Mouse (Mus musculus) kidney, embryonic 16.5 days (tissue): ENCODE data around the gene Axin2. TPM values are rescaled to one million over a fixed set of nuclear protein-coding genes. Genes with fewer than 3 reads are reported as not detected.
A peak's percentile ranks its signal among the peaks of the same experiment; 100 is the strongest.

ENCODE experiments used
- ATAC-seq: fragments of 200-750 bp; cut with Nextera tagmentation; 2 replicates; pipeline ENCODE4 v1.8.0; 2017; ENCODE audit warnings: moderate TSS enrichment; ENCODE audit not compliant: low FRiP score, low TSS enrichment
- H3K27ac ChIP-seq: fragments of 300-500 bp; sonication (generic); 2 replicates; pipeline ENCODE4 v1.5.1; 2014; ENCODE audit warnings: low read length
- H3K27me3 ChIP-seq: fragments of 300-500 bp; sonication (generic); 2 replicates; pipeline ENCODE4 v1.6.1; 2014; ENCODE audit warnings: low read length, control low read depth, mixed read lengths; ENCODE audit not compliant: insufficient read depth
- H3K36me3 ChIP-seq: fragments of 300-500 bp; sonication (generic); 2 replicates; pipeline ENCODE4 v1.6.1; 2014; ENCODE audit warnings: low read length, control low read depth, mixed read lengths; ENCODE audit not compliant: insufficient read depth
- H3K4me1 ChIP-seq: fragments of 300-500 bp; sonication (generic); 2 replicates; pipeline ENCODE4 v1.6.1; 2014; ENCODE audit warnings: low read length, control low read depth, mixed read lengths; ENCODE audit not compliant: insufficient read depth
- H3K4me2 ChIP-seq: fragments of 300-500 bp; sonication (generic); replicated peaks from 2 replicates; pipeline ENCODE4 v1.6.1; 2014; ENCODE audit warnings: low read depth, low read length
- H3K4me3 ChIP-seq: fragments of 300-500 bp; sonication (generic); 2 replicates; pipeline ENCODE4 v1.5.1; 2014; ENCODE audit warnings: mild to moderate bottlenecking, low read length
- H3K9ac ChIP-seq: fragments of 300-500 bp; sonication (generic); replicated peaks from 2 replicates; pipeline ENCODE4 v1.6.1; 2014; ENCODE audit warnings: low read length
- H3K9me3 ChIP-seq: fragments of 300-500 bp; sonication (generic); 2 replicates; pipeline ENCODE4 v1.6.1; 2016; ENCODE audit warnings: low read length, control low read depth
- WGBS: fragments of 180-500 bp; shearing (Covaris S2); extraction: QIAGEN DNeasy Blood & Tissue Kit; methylation state at CpG from one replicate; pipeline ENCODE4 v1.1.7; 2014; 5-methylcytosine and 5-hydroxymethylcytosine counted together
- polyA plus RNA-seq: library from polyadenylated mRNA; unstranded; fragments of >200 nt; fragmentation: Nextera tagmentation; extraction: Ambion mirVana; gene quantifications from 2 replicates; pipeline ENCODE4 v1.2.1, GENCODE M21; 2015

Axin2 gene
- polyA plus RNA-seq, 1 experiment from 2014 or later: 4.7 TPM

- Histone ChIP-seq H3K9me3 (peaks cover 6% of the 10 kb centered on the region; the same call in 1 of the 2 replicates), H3K4me2 (peak overlapping the region; percentile 11; the same call in 1 of the 2 replicates), H3K36me3 (no peaks in the 10 kb centered on the region), H3K27ac (peak overlapping the region; percentile 73), H3K9ac (no peak overlapping the region), H3K27me3 (no peaks in the 10 kb centered on the region), H3K4me1 (peaks cover 26% of the 10 kb centered on the region), H3K4me3 (no peak overlapping the region)
- ATAC-seq: no peak
- WGBS: 21% methylated on average over 12 of the region's 12 CpGs
Measured at GRCm38 (mm10) chr11:108917422-108918324, 2.5 kb upstream of the Axin2 start.

GRCm38 (mm10) chr11:108920636-108921505 lies 722 bp downstream of the Axin2 start:
- Histone ChIP-seq H3K4me1 (peaks cover 58% of the 10 kb centered on the region), H3K4me2 (peak overlapping the region; percentile 81), H3K27me3 (no peaks in the 10 kb centered on the region), H3K9me3 (peaks cover 6% of the 10 kb centered on the region; the same call in 1 of the 2 replicates), H3K4me3 (peak overlapping the region; percentile 91), H3K9ac (peak overlapping the region; percentile 96), H3K36me3 (no peaks in the 10 kb centered on the region), H3K27ac (peak overlapping the region; percentile 100)
- peak; percentile 82 for ATAC-seq
- under 1% methylated on average over 94 of the region's 104 CpGs for WGBS

DNA sequence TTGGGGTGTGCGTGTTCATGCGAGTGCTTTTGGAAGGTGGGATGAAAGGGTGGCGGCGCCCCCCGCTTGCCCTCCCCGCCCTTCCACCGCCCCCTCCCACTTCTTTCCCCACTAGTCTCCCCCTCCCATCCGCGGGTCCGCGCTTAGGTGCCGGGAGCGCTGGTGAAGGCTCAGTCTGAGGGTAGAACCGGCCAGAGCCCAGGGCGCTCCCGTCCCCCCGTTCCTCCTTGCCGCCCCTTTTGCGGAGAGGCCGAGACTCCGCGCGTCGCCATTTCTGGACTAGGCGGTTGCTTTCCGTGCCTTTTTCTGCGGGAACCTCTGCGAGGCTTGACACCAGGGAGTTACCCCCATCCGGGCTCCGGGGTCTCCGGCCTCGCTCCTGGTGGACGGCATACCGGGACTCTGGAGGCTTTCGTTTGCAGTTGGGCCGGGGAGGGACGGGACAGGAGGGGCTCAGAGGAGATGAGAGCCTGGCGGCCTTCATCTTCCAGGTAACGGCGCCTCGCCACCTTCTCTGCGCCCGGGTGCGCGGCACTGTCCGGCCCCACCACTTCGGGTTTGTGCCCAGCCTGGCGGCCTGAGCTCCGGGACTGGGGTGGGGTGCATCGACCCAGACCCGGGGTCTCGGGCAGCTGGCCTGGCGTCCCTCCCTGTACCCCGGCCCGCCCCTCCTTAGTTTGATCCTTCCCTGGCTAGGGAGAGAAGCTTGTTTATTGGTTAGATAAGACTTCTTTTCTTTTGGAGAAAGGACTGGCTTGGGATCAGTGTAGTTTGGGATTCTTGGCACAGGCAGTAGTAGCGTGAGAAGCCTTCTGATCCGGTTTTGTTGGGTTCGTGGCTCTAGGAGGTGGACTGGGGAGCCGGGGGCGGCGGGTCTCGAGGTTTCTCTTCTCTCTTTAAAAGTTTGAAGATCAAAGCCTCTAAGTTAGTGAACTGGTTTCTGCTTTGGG lies 1.6 kb downstream of the Axin2 start:
- no peaks in the 10 kb centered on the region for H3K36me3 ChIP-seq
- WGBS: under 1% methylated on average over 60 of the region's 62 CpGs
- H3K4me2 ChIP-seq: peak overlapping the region; percentile 81
- peaks cover 2% of the 10 kb centered on the region; the same call in 1 of the 2 replicates for H3K9me3 ChIP-seq
- peak overlapping the region; percentile 100 for H3K27ac ChIP-seq
- H3K4me3 ChIP-seq: peak overlapping the region; percentile 91
- H3K4me1 ChIP-seq: peaks cover 67% of the 10 kb centered on the region
- ATAC-seq: no peak
- H3K27me3 ChIP-seq: no peaks in the 10 kb centered on the region
- peak overlapping the region; percentile 96 for H3K9ac ChIP-seq

- Histone ChIP-seq H3K9me3 (no peaks in the 10 kb centered on the region), H3K4me2 (peak overlapping the region; percentile 81), H3K27me3 (no peaks in the 10 kb centered on the region), H3K36me3 (no peaks in the 10 kb centered on the region), H3K27ac (0 out of 2 replicates have a peak overlapping the region, but pooled peaks have one; percentile 5), H3K4me3 (peak overlapping the region; percentile 91), H3K9ac (peak overlapping the region; percentile 96), H3K4me1 (peaks cover 67% of the 10 kb centered on the region)
- WGBS: under 1% methylated on average over 29 of the region's 32 CpGs
- ATAC-seq: no peak
Measured at GRCm38 (mm10) chr11:108922511-108923187, 2.5 kb downstream of the Axin2 start.

GRCm38 (mm10) chr11:108923188-108923575 lies 3.0 kb downstream of the Axin2 start:
- Histone ChIP-seq H3K36me3 (no peaks in the 10 kb centered on the region), H3K4me3 (peak overlapping the region; percentile 91), H3K4me1 (peaks cover 63% of the 10 kb centered on the region), H3K9me3 (no peaks in the 10 kb centered on the region), H3K27ac (0 out of 2 replicates have a peak overlapping the region, but pooled peaks have one; percentile 5), H3K27me3 (no peaks in the 10 kb centered on the region), H3K9ac (peak overlapping the region; percentile 96), H3K4me2 (peak overlapping the region; percentile 81)
- no peak for ATAC-seq
- 4% methylated on average over 16 of the region's 17 CpGs for WGBS

DNA sequence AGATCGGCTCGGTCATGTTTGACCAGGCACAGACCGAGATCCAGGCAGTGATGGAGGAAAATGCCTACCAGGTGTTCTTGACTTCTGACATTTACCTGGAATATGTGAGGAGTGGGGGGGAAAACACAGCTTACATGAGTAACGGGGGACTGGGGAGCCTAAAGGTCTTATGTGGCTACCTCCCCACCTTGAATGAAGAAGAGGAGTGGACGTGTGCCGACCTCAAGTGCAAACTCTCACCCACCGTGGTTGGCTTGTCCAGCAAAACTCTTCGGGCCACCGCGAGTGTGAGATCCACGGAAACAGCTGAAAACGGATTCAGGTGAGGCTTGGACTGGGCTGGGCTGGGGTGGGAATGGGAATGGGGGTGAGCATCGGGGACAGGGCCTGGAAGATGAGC lies 3.6 kb downstream of the Axin2 start:
- Histone ChIP-seq H3K9me3 (no peaks in the 10 kb centered on the region), H3K27me3 (no peaks in the 10 kb centered on the region), H3K36me3 (no peaks in the 10 kb centered on the region), H3K27ac (peak overlapping the region; percentile 27; the same call in 1 of the 2 replicates), H3K9ac (peak overlapping the region; percentile 96), H3K4me1 (peaks cover 64% of the 10 kb centered on the region), H3K4me2 (peak overlapping the region; percentile 81), H3K4me3 (peak overlapping the region; percentile 91)
- WGBS: 19% methylated on average over 13 of the region's 13 CpGs
- no peak for ATAC-seq

DNA sequence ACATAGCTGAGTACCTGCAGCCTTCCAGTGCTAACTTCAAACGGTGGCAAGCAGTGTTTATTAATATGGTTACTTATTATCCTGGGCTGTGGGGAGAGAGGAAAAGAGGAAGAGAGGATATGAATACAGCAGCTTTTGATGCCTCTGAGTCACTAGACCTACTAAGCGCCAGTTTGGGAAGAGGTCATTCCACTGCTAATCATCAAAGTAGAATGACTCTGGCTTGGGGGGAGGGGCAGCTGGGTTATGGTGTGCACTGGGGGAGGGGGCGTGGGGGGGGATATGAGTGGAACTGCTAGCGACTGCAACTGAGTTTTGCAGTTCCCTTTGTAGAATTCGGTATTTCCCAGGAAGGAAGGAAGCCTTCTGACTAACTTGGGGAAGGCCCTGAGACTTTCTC lies 4.2 kb downstream of the Axin2 start:
- Histone ChIP-seq H3K9ac (no peak overlapping the region), H3K9me3 (no peaks in the 10 kb centered on the region), H3K4me3 (peak overlapping the region; percentile 91), H3K36me3 (no peaks in the 10 kb centered on the region), H3K27me3 (no peaks in the 10 kb centered on the region), H3K27ac (no peak overlapping the region), H3K4me2 (peak overlapping the region; percentile 81), H3K4me1 (peaks cover 69% of the 10 kb centered on the region)
- ATAC-seq: no peak
- WGBS: 15% methylated on average over 5 of the region's 5 CpGs

GRCm38 (mm10) chr11:108925202-108925601 lies 5.1 kb downstream of the Axin2 start:
- Histone ChIP-seq H3K27ac (no peak overlapping the region), H3K27me3 (no peaks in the 10 kb centered on the region), H3K4me2 (peak overlapping the region; percentile 81), H3K4me1 (peaks cover 72% of the 10 kb centered on the region), H3K9me3 (no peaks in the 10 kb centered on the region), H3K9ac (no peak overlapping the region), H3K36me3 (no peaks in the 10 kb centered on the region), H3K4me3 (peak overlapping the region; percentile 91)
- ATAC-seq: 0 out of 2 replicates have a peak, but pooled peaks have one; percentile 16
- 9% methylated on average over 6 of the region's 6 CpGs for WGBS
